Mouse (Mus musculus): ENCODE measurements around the gene Pom121l2.

Gene Pom121l2

DNA sequence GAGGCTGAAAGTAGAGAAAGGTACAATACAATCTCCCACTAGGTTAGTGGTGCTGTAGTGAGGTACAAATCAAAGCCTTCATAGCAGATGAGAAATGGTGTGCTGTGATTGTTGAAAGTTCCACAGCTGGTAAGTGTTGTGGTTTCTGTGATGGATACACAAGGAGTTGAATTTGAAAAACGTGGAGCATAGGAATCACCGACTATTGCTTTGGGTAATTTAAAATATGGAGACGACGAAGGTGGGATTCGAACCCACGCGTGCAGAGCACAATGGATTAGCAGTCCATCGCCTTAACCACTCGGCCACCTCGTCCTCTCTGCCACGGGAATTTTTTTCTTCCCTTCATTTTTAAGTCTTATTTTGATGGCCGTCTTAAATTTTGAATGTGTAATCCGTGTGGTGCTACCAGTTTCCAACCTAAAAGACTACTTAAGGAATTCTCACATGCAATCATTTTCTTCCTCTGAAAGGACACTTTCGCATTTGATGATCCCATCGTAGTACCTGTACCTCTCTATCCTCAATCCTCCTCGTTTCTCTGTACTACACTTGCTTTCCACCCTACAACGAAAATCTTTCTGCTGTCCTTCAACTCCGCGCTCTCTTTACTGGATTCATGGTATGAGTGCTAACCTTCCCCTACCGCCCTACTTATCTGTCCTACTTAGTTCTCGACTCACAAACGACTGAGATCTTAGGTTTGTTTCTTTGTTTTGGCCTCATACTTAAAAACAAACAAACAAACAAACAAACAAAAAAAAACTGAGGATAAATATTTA, 13.2 kb downstream of the Pom121l2 start:
- peak; percentile 93 for DNase-seq (ENCODE audit: low read depth, low spot score)

DNA sequence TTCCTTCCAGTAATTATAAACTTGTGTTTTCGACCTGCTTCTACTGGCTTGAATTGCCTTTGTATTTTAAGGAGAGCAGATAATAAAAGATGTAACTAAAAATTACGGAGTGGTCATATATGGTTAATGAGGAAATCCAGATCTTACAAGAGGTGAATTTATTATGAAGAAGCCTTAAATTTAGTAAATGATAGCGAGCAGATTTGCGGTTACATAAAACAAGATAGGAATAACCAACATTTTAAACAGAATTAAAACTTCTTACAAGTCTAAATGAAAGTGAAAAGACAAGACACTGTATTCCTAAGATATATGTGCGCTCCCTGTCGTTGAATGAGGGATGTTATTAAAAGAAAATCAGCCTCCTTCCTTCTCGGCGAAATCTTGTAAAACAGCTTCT, 13.9 kb downstream of the Pom121l2 start:
- no peak for DNase-seq (ENCODE audit: low read depth, low spot score)

DNA sequence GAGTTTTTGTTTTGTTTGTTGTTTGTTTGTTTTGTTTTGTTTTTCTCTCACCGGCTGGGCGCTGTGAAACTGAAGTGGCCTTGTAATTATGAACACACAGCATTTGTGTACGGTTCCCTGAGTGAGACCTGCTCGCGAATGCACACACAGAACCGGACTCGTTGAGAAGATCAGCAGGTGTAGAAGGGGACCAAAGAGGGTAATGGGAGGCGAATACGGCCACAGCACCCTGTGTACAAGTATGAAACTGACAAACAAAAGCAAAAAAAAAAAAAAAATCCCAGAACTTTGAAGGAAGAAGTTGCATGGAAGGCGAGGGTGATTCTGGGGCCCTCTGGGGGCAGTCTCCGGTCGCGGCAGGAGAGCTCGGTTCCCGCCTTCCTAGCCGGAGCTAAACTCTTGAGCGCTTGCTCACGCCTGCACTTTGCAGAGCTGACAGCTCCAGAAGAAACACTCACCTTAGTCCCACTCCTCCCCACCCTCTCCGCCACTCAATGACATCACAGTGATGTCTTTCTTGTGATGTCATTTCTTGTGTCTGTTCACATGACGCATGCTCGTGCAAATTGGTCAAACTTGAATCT, 14.4 kb downstream of the Pom121l2 start:
- peak; percentile 90 for DNase-seq (ENCODE audit: low read depth, low spot score)

DNA sequence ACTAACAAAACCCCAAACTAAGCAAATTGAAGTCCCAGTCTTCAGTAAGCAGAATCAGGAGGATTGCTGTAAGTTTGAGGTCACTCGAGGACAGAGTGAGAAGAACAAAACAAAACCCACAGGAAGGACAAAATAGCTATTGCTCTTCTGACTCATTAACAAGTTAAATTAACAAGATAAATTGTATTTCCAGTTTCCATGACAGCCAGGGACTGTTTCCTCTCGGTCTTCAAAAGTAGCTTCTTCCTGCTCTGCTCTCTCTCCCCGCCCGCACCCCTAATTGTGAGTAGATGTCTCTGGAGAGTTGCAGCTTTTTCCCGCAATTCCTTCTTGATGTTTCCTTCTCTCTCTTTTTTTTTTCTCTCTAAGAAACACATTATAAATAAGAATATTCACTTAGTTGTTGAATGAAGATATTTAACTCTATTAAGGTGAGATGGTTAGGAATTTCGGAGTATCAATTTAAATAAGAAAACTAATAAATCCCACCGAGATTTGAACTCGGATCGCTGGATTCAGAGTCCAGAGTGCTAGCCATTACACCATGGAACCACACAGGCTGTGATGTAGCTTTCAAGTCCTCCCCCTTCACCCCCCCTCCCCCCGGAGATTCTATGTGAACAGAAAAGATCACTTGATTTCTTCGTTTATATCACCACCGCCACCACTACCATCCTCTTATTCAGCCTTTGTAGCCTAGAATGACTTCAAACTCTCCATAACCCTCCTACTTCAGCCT, 15.3 kb downstream of the Pom121l2 start:
- peak; percentile 71 for DNase-seq (ENCODE audit: low read depth, low spot score)

DNA sequence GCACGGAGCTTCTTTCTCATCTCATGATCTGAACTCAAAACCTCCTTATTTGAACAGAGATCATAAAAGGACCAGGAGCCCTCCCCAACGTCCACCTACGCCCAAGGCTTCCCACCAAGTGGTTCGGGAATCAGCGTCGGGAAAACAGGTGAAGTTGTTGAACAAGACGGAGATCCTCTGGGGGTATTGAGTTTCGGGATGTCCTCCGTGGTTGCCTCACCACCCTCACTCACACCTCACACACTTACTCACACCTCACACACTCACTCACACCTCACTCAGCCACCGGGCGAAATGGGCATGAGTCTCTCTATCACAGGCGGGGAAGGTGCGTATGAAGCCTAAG, 15.8 kb downstream of the Pom121l2 start:
- DNase-seq (ENCODE audit: low read depth, low spot score): peak; percentile 27

DNA sequence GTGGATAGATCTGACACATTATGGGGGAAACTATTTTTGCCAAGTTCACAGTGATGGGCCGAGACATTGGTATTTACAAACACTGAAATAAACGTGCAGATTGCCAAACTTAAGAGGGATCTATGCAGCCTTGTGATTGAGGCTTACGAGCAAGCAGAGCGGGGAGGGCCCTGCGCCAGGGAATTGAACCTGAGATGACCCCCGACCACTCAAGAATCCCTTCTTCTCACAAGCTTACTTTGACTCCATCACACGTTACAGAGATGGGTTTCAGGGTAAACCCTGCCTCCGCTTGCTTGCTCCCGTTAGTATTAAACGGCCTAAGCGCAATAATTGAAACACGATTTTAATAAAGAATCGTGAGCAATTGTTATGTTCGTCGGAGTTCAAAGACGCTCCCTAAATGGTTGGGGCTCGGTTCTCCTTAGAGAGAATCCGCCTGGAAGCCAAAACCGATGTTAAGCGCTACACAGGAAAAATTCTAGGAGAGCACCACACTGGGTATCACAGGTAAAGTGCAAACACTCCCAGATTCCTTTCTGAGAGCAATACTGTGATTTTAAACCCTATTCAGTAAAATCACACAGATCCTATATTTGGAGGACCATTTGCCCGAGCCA, 16.3 kb downstream of the Pom121l2 start:
- no peak for DNase-seq (ENCODE audit: low read depth, low spot score)

DNA sequence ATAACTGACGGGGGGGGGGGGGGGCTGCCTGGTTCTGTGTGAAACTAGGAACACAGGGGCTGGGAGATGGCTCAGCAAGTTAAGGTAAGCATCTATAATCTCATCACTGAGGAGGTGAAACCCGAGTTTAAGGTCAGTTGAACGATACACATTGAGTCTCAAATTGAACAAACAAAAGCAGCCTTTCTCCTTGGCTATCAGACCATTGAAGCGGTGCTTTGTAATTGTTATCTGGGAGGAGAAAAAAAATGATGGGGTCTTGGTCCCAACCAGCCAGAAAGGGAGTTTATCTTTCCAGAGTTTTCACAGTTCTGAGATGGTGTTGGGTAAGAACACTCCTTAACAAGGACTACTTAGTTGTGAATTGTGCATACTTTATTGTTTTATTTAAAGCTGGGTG, 16.8 kb downstream of the Pom121l2 start:
- DNase-seq (ENCODE audit: low read depth, low spot score): peak; percentile 27

DNA sequence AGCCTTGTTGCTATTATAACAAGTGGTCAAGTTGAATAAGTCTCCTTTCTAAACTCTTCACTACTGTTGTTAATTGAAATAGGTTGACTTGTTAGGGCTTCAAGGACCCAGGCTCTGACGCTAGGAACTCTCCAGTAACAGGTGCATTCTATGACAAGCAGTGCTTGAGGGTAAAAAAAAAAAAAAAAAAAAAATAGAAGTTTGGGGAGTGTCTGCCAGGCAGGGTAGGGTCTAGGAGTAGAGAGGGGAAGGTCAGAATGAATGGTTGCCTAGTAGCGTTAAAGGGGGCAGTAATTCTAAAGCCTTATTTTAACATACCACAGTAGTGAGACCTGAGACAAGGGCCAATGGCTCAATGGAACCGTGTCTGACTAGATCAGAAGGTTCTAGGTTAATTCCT, 17.4 kb downstream of the Pom121l2 start:
- no peak for DNase-seq (ENCODE audit: low read depth, low spot score)

DNA sequence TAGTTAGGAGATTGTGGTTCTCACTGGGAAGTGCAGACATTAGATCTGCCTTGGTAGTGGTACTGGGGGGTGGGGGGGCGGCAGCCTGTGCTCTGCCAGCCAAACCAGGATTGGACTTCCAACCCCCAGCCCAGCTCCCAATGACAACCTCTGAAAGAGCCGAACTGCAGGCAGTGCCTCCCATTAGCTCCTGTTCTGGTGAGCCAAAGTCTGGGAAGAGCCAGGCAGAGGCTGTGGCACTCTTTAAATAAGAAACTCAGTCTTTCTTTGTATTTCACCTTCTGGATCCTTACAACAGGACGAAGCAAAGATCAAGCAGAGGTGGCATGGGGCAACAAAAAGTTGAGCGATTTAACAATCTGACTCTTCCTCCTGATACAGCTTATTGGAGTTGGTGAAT, 18.2 kb downstream of the Pom121l2 start:
- no peak for DNase-seq (ENCODE audit: low read depth, low spot score)

DNA sequence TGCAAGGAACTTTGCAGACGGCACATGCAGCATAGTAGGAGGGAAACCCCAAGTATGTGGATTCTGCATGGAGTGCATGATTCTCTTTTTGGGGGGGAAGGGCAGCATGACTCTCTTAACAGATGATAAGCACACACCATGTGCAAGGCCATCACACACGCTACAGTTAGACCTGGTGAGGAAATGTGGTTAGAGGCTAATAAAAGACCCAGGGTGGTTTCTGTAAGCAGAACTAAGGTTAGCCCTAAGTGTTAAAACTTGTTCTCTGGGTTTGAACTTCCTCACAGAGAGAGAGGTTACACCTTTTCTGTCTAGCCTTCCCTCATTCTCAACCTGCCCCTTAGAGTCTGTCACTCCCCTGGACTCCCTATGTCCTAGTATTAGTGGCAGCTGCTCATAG, 20.4 kb downstream of the Pom121l2 start:
- no peak for DNase-seq (ENCODE audit: low read depth, low spot score)

DNA sequence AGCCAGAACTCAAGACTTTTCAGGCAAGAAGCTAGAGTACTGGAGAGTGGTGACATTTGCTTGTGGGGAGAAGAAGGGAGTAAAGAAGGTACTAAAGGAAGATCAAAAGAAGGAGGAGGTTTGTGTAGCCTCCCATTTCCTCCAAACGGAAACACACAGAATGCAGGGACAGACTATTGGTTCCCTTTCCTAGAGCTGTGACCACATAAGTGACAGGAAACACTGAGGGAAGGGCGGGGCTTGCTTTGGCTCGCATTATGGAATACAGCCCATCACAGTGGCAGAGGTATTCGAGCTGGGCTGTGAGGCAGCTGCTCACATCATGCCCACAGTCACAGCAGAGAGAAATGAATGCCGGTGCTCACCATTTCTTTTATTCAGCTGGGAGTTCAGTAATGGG, 20.8 kb downstream of the Pom121l2 start:
- no peak for DNase-seq (ENCODE audit: low read depth, low spot score)

DNA sequence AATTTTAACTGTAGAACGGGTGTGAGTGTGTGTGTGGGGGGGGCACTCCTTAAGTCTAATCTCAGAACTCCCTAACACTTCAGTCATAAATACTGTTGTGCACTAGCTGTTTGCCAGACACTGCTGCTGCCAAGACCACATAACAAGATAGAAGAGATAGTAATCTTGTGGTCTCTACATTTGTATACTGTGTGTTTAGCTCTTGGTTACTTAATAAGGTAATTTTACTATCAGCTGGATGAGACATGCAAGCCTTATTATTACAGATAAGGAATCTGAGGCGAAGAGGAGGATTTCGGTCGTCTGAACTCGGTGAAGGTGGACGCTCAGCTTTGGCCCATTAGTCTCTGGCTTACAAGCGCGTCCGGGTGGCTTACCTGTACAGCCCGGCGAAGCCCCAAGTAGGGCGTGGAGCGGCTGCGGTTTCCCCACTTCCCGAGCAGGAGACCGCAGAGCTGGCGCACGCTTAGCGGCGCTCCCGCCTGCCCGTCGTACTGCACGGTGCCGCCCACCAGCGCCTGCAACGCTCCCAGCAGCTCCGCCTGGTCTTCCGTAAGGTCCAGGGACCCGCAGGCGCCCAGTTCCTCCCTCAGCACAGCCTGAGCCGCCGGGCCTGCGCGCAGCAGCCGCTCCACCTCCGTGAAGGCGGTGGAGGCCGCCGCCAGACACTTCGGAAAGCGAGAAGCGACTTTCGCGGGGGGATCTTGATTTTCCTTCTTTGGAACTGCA, 24.8 kb downstream of the Pom121l2 start:
- peak; percentile 47 for DNase-seq (ENCODE audit: low read depth, low spot score)

DNA sequence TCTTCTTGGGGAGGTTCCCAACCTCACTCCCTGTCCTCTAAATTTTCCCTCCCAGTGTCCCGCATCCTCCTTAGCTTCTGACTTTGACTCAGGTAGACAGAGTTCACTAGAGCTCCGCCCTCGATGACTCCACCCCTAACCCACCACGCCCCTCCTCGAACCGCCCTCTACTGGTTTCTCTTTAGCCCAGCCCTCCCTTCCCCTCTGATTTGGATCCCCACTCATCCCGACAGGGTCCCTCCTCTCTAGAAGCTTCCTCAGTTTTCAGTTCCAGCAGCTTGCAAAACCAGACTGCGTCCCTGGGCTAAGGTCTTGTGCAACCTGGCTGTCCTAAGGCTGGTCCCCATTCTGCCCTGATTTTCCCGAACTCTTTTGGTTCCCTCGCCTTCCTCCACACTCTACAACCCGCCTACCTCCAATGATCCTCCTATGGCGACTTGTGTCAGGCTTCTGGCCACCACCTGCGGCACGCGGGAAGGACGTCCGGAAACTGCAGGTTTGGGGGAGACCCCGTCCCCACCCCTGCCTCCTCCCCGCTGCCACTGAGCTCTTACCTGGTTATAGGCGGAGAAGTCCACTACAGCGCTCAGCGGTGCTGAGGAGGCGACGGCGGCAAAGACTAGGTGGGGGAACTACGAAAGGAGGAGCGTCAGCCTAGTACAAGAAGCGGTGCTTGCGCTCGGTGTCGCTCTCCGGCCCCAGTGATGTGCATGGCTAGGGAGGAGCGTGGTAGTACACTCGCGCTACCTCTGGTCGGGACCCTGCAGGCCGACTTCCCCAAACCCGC, 25.5 kb downstream of the Pom121l2 start:
- peak; percentile 89 for DNase-seq (ENCODE audit: low read depth, low spot score)

DNA sequence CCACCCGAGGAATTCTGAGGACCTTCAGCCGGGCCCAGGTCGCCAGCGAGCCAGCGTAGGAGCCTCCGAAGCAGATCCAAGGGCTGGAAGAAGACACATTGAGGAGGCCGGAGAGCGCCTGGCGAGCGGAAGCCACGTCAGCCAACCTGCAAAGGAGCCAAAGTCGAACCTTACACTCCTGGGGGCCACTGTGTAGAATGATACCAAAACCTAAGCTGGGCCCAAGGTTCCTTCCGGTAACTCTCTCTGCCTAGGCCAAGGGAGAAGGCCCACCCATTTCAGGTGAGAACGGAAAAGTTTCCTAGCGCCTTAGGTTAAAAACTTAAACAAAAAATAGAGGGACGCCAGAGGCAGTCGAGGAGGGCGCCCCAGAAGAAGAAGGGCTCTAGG, 26.1 kb downstream of the Pom121l2 start:
- no peak for DNase-seq (ENCODE audit: low read depth, low spot score)

DNA sequence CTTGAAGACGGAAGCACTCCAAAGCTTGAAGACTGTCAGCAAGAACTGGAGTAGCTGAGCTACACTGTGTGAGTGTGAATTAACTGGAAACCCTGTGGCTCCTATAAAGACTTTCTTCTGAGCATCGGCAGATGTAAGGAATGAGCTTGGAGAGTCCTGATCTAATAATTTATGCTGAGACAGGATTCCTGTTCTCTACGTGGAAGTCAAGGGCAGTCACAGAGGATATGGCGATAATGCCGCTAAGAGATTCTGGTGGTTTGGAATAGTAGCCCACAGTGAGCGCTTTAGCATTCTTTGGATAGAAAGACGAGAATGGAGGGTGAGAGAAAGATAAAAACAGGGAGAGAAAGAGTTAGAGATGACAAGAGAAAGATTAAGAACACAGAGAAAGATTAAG, 26.9 kb downstream of the Pom121l2 start:
- DNase-seq (ENCODE audit: low read depth, low spot score): no peak

DNA sequence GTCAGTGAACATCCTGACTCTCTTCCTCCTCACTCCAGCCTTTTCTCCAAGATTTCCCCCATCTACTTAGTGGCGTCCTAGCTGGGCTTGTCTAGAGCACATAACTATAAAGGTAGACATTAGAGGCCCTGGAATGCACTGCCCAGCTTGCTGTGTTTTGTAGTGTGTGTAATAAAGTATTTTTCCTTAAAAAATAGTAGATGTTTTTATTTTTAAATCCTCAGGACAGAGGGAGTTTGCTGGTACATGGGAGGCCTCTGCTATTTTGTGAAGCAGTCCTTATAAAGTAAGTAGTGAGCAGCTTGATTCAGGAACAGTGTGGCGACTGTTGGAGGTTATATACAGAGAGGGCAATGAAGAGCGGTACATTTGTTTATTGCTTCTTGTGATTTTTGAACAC, 27.7 kb downstream of the Pom121l2 start:
- no peak for DNase-seq (ENCODE audit: low read depth, low spot score)

DNA sequence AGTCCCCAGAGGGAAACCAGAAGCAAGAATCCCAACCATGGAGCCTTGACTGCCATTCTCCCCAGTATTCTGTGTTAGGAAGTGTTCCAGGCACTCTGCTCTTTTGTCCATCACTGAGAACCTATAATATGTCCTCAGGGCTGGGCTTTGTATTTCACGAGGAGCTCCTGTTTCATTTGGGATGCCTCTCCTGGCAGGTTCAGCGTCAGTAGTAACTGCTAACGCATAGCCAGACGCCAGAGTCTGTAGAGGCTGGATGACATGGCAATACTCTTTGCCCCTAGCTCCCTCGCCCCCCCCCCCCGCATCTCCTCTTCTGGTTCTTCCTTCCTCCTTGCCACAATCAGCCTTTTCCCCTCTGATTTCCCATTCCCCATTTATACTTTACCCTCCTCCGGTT, 28.6 kb downstream of the Pom121l2 start, which contains the start of gene Prss16:
Gene Prss16, minus strand, starts transcription at position 101 of the 400 bp plus-strand sequence.
- no peak for DNase-seq (ENCODE audit: low read depth, low spot score)

DNA sequence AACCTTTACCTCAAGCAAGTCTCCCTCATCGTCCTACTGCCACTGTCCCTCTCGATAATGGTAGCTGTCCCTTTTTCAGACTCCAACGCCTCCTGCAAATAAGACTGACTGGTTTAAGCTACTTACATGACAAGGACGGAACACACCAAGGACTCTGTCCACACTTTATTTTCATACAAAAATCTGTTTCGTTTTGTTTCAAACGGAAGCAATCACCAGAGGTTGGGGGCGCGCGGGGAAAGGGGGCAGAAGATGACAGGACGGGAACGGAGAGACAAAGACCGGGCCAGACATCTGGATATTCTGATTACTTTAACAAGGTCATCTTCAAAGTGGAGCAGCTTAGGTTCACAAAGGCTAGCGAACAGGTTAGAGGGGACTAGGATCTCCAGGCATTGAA, 32.7 kb downstream of the Pom121l2 start:
- no peak for DNase-seq (ENCODE audit: low read depth, low spot score)

DNA sequence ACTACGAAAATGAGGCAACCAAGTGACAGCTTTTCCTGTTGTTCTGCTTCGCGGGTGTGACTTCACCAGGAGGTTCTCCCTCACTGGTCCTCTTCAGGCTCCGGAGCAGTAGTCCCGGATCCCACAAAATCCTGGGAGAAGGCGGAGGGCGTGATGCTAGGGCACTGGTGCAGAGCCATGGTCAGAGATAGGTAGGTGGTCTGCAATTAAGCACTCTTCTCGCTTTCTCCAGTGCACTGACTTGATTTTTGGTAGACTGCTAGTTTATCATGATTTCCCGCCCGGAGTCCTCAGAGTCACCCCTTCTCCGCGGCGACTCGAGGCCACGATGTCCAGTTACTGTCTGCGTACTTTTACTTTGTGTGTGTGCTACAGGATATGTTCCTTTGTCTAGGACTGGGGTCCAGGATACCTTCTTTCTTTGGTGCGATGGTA, 33.4 kb downstream of the Pom121l2 start:
- no peak for DNase-seq (ENCODE audit: low read depth, low spot score)

DNA sequence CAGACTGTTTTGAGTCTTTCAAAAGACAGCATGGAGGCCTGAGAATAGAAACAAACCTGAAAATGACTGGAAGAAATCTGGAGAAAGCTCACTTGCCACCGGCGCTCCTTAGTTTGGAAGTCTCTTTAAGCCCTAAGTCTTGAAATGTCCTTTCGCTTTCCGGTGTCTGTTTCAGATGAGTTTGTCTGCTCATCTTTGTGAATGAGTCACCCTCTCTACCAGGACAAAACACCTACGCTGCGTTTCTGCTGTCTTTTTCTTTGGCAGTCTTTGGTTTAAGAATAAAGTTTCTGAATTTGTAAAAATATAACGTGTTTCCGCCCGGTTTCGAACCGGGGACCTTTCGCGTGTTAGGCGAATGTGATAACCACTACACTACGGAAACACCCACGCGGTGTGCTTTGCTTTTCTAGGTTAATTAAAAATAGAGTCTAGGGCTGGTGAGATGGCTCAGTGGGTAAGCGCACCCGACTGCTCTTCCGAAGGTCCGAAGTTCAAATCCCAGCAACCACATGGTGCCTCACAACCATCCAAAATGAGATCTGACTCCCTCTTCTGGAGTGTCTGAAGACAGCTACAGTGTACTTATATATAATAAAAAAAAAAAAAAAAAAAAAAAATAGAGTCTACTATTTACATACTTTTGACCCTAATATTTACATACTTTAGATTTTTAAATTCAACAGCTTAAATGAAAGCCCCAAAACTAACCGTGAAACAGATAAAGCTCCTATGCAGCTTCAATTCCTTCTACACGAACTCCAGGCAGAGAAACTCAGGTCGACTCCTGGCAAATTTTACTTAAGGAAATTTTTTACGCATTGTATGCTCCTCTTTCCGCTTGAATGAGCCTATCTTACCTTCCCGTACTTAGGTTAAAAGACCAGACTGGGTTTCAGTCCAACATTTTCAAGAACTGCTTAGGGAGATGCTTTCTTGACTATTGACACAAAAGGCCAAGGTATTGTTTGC, 34.8 kb downstream of the Pom121l2 start:
- peak; percentile 91 for DNase-seq (ENCODE audit: low read depth, low spot score)
